Mouse (Mus musculus) gastrocnemius, postnatal 4 days (tissue): Measurements from ENCODE around the gene Apmap. TPM values are rescaled to one million over a fixed set of nuclear protein-coding genes. Genes with fewer than 3 reads are reported as not detected.

Experiments used
- total RNA-seq, 2 experiments: library from RNA; stranded (reverse); gene quantifications; 2 replicates each; pipeline ENCODE4 v1.2.3; 2021

The Apmap gene
- total RNA-seq, 2 experiments from 2014 or later, result 26.2 to 28.9 TPM

Other genes starting within 250 kb of the Apmap start
- 1 to 10 TPM; 3.2 to 3.7 TPM for gene 3300002I08Rik, start 245.8 kb downstream of the Apmap start, total RNA-seq
- gene Zfp442, start 157.1 kb downstream of the Apmap start, total RNA-seq, result 1 to 10 TPM; 4.4 to 5.1 TPM
- under 1 TPM; 0.15 to 0.29 TPM for gene Zfp345, start 123.5 kb downstream of the Apmap start, total RNA-seq
- under 1 TPM; 0.54 to 0.56 TPM for gene Cst7, start 38.2 kb downstream of the Apmap start, total RNA-seq
- 10 to 100 TPM; 21.1 to 22.5 TPM for gene Acss1, start 59.9 kb upstream of the Apmap start, total RNA-seq
- gene Vsx1, start 80.8 kb upstream of the Apmap start, total RNA-seq, result not detected
- 10 to 100 TPM in 1 of 2 experiments, 1 to 10 TPM in 1; 9.9 to 10.0 TPM for gene Entpd6, start 140.5 kb upstream of the Apmap start, total RNA-seq
- gene Pygb, start 178.2 kb upstream of the Apmap start, total RNA-seq, result 10 to 100 TPM; 32.0 to 34.0 TPM